Mouse (Mus musculus) mesoderm, embryonic 11.5 days (tissue): ENCODE results near the gene Adcy9.
"Not testable (repeated sequence)": the region's sequence is repeated elsewhere in the genome, so short reads cannot be mapped to it uniquely, and the experiment has no call there.

Experiments
- DNase-seq: peaks from one replicate; pipeline ENCODE4 v3.0.0-alpha.2; 2012; ENCODE audit warnings: low read depth, low spot score

Adcy9 gene

GRCm38 (mm10) chr16:4382406-4382805 is 37.9 kb downstream of the Adcy9 start:
- DNase-seq, result no peak

DNA sequence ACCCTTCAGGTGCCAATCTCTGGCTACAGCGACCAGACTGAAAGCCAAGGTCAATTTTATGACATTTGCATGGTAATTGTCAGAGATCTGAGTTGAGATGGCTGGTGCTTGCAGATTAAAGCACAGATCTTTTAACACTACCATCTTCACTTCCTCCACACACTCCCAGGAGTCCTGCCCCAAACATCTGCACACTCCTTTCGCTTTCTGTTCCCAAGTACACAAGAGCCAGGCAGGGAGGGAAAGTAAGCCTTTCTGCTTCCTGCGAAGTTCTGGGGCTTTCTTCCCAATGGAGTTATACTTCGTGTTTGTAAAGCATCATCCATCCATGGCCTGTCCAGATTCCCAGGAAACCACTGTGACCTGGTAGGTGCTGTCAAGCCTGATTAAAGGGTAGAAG is 38.8 kb downstream of the Adcy9 start:
- no peak for DNase-seq

- DNase-seq, result no peak
Measured at GRCm38 (mm10) chr16:4378788-4379187, 41.5 kb downstream of the Adcy9 start.

DNA sequence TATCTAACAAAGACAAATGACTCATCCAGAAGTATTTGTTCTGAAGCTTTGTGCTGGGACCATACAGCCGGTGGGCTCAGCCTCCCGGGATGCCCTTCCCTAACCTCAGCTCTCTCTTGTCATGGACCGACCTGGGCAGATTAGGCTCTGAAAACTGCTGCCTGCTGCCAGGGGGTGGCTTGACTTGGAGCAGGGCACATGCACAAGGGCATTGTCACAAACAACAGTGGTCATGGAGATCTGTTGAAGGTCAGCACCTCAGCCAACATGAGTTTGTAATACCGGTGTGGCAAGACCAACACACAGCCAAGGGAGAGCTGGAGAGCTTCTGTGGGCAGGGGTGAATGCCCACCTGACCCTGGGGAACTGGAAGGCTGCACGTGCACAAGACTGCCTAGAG is 42.7 kb downstream of the Adcy9 start:
- DNase-seq, result no peak

GRCm38 (mm10) chr16:4374780-4375380 is 45.4 kb downstream of the Adcy9 start:
- DNase-seq, result peak; percentile 23

- no peak for DNase-seq
Measured at GRCm38 (mm10) chr16:4374270-4374669, 46.0 kb downstream of the Adcy9 start.

DNA sequence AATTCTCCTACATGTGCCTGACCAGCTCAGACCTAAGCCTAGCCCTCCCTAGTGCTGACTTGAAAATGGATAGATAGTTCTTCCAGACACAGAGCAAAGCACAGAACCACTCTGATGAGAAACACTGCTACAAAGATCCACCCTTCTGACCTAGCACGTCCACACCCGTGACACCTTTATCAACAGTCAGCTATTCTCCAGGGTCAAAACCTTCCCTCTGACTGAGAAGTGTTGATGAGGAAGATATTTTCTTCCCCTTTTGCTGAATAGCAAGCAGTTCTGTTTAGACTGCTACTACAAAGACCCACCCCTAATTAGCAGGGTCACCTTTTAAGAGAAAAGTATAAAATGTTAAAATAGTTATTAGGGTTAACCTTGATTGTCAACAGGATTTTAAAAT is 49.3 kb downstream of the Adcy9 start:
- DNase-seq, result no peak

DNA sequence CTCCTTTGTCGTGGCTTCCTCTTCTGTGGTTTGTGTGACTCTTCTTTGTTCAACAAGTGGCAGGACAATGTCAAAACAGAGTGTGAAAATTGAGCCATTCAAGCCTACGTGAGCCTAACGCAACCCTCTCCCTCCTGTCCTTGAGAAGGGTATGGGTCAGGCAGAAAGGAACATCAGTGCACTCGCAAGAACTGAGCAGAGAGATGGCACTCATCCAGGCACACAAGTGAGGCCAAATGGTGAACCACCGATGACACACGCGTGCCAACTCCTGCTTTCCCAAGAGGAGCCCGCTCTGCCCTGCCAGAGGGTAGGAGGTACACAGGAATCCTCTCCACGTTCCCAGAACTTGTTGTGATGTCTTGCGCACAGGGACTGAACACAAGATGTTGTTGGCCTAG is 50.2 kb downstream of the Adcy9 start:
- no peak for DNase-seq

DNA sequence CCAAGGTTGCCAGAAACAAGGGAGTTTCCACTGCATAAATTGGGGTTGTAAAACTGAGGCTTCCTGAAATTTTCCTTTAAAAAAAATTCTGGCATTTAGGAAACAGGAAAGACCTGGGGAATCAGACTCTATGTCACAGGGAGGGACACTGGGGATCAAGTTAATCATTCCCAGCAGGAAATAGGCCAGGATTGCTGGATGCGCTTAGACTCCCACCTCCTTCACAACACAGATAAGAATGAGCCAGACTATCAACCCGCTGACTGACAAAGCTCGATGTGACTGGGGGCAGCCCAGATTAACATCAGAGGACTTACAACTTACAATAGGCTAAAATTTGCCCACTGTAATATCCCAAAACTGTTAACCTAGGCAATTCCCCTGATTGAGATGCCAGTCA is 52.4 kb downstream of the Adcy9 start:
- DNase-seq, result no peak

- DNase-seq, result no peak
Measured at GRCm38 (mm10) chr16:4367291-4367690, 53.0 kb downstream of the Adcy9 start.

DNA sequence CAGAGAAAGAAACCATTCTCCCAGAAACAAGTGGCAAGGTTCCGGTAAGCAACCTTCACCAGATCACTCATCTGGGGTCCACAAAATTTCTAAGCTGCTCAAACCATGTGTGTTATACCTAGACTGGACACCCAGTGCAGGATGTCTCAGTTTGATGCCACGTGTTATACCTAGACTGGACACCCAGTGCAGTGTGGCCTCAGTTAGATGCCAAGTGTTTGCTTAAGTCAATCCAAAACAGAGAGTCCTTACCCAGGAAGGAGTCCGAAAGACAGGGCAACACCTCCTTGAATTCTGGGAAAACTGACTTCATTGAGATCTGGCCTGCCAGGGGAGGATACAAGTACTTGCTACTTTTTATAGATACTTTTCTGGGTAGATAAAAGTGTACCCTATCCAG is 53.6 kb downstream of the Adcy9 start:
- DNase-seq, result no peak

GRCm38 (mm10) chr16:4363341-4364116 is 56.8 kb downstream of the Adcy9 start:
- DNase-seq, result no peak

GRCm38 (mm10) chr16:4355260-4356043 is 64.8 kb downstream of the Adcy9 start:
- DNase-seq, result no peak

- DNase-seq, result no peak
Measured at GRCm38 (mm10) chr16:4342579-4342978, 77.7 kb downstream of the Adcy9 start.

DNA sequence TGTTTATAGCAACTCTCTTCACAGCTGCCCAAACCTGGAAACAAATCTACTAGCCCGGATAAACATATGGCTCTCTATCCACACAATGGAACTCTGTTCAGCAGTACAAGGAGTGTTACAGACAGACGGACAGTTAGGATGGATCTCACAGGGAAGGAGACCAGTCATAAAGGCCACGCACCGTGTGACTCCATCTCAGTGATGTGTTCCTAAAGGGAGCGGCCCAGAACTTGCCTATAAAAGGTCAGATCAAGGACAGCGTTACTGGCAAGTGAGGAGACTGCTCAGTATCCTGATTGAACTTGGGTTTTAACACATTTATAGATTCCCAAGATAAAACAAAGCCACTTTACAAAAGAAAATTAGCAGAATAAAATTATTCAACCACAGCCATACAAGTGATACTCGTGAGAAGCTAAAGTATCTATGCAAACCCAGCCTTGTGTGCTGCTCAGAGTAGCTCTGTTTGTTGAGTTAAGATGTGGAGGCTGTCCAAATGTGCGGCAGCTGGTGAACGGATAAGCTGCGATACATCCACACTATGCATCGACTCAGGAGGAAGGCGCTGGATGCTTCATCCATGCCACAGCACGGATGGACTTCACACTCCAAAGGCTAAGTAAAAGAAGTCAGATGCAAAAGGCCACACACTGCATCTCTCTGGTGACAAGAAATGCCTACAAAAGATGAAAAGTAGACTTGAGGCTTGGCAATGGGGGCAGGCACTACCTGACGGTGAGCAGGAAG is 78.8 kb downstream of the Adcy9 start:
- DNase-seq, result no peak

GRCm38 (mm10) chr16:4339216-4339615 is 81.1 kb downstream of the Adcy9 start:
- not testable (repeated sequence) for DNase-seq

DNA sequence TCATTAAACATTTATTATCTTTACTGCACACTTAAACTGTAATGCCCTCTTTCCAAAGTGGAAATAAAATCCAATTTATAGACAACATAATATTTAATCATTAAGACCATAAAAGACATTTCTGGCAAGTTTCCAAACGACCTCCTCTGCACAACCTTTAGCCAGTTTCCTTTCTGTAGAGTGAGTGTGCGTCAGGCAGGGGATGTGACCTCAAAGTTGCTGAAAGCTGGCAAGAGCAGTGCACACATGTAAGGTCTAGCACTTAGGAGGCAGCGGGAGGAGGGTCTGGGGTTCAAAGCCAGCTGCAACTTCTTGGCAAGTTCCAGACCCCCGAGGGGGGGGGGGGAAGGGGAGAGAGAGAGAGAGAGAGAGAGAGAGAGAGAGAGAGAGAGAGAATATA is 83.0 kb downstream of the Adcy9 start:
- no peak for DNase-seq

- no peak for DNase-seq
Measured at GRCm38 (mm10) chr16:4333788-4334187, 86.5 kb downstream of the Adcy9 start.

GRCm38 (mm10) chr16:4333371-4333770 is 86.9 kb downstream of the Adcy9 start:
- DNase-seq, result no peak

DNA sequence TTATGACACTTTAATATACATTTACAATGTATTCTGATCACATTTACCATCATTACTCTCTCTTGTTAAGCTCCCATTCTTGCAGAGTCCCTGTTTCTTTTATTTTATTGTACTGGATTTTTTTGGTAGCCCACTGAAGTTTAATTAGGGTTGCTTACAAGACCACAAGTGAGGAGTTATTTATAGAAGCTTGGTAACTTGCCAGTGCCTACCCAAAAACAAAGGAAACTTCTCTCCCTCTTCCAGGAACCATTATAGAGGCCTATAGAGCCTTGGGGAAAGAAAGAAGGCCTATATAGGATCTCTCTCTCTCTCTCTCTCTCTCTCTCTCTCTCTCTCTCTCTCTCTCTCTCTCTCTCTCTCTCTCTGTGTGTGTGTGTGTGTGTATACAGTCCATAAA is 93.2 kb downstream of the Adcy9 start:
- no peak for DNase-seq

DNA sequence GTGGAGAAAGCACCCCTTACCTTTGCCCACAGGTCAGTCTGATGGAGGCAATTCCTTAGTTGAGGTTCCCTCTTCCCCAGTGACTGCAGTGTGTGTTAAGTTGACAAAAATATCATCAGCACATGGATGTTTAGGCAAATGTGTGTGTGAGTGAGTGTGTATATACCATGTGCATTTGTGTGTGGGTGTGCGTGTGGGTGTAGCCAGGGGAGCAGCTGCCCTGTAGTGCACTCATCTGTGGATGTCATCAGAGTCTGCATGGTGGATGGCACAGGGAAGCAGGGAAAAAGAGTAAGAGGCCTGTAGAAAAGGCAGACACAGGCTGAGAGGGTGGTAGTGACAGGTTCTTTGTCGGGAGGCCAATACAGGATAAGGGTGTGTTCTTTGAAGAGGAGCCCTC is 94.5 kb downstream of the Adcy9 start:
- no peak for DNase-seq

DNA sequence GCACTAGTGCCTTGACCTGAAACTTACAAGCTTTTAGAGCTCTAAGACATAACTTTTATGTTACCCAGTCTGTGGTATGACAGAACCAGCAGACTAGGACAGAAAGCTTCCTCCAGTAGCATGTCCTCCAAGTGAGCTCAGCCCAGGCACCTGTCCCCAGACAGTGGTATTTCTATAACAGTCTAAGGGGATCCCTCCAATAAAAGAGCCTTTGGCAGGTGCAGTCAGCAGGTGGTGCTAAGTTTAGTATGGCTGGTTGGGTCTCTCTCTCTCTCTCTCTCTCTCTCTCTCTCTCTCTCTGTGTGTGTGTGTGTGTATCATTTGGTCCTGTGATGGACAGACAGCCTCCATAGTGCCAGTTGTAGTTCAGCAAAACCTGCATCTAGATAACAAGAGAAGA is 95.3 kb downstream of the Adcy9 start:
- DNase-seq, result no peak
